Mouse (Mus musculus) heart, postnatal 25 days (tissue): ENCODE measurements around the gene Mepce. TPM values are rescaled to one million over a fixed set of nuclear protein-coding genes. Genes with fewer than 3 reads are reported as not detected.

Source experiments
- DNase-seq: peaks from one replicate; pipeline ENCODE4 v3.0.0; 2022; ENCODE audit warnings: low spot score
- intact Hi-C: fragments of 180-260 bp; cut with DNase I; formaldehyde crosslinking; loops from one replicate; pipeline ENCODE4 v1.15.1; 2025
- total RNA-seq, 2 experiments: library from RNA; stranded (reverse); gene quantifications; 2 replicates each; pipeline ENCODE4 v1.2.3; 2021

Mepce gene
- total RNA-seq, 2 experiments from 2014 or later = 20.6 to 29.3 TPM

DNA sequence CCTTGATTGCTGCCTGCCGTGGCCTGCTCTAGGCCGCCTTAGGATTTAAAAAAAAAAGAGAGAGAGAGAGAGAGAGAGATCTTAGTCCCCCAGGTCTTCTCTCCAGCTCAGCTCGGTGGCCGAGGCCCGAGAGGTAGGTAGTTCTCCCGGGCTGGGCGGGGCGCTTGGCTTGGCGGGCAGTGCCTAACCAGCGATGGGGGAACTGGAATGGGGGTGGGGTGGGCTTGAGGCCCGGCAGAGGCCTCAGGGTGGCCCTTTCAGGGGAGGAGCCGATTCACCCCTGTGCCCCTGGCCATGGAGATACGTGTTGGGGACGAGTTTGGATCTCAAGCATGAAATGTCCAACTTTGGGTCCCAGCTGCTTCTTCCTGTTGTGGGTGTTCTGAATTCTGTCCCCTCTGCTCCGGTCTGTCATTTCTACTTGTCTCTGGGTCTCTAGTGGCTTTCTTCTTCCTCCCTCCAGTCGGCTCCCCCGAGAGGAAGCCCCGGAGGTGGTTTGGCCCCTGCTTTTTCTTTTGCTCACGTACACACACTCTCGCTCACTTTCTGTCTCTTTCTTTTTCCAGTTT lies 41.1 kb downstream of the Mepce start:
- intact Hi-C loops = no loop called here
- peak; percentile 55 for DNase-seq

DNA sequence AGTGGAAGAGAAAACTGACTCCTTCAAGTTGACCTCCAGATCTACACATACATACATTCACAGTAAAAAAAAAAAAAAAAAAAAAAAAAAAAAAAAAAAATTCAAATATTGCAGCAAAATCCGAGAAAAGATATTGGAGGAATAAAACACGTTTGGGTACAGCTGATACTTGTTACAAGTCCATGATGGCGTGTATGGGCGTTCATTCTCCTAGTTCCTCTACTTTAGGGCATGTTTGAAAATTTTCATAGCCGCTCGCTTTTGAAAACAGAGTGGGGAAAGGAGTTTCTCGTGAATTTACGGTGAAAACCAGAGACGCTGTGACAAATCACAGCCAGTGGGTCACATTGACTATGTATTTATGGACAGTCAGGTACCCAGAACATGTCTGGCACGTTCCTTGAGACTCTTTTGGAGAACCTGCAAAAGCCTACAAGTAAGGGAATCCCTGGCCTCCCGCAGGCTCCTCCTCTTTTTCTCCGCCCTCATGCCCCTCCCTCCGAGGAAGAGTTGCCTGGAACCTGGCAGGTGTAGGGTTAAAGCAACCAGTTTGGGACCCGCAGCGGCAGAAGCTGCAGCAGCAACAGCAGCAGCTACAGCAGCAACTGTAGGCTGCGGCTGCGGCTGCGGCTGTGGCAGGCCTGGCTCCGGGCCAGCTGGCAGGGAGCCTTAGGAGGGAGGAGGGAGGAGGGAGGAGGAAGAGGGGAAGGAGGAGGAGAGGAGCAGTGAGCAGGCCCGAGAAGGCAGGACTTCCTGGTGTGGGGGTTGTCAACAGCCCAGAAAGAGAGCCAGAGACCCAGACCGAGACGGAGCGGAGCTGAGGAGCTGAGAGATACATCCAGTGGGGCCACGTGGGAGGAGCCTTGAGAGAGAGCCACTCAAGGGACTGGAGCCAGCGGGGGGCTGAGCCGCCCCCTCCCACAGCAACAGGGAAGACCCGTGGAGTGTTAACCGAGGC lies 42.0 kb downstream of the Mepce start, which contains the start of gene Tsc22d4:
Gene Tsc22d4, plus strand, starts transcription at position 517 of the 958 bp plus-strand sequence.
- peak; percentile 87 for DNase-seq
- intact Hi-C loops = no loop called here

DNA sequence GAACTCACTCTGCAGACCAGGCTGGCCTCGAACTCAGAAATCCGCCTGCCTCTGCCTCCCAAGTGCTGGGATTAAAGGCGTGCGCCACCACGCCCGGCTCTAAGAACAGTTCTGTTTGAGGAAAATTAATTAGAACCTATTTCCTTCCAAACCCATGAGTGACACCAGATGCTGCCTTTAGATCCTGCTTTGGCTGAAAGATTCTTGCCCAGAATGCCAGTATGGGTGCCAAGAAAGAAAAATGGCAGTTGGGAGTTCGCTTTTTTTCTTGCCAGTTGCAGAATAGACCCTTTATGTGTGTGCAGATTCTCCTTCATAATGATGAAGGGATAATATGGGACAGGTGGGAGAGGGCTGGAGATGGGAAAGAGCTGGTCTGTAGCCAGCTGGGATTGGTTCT lies 43.3 kb downstream of the Mepce start:
- intact Hi-C loops = no loop called here

DNA sequence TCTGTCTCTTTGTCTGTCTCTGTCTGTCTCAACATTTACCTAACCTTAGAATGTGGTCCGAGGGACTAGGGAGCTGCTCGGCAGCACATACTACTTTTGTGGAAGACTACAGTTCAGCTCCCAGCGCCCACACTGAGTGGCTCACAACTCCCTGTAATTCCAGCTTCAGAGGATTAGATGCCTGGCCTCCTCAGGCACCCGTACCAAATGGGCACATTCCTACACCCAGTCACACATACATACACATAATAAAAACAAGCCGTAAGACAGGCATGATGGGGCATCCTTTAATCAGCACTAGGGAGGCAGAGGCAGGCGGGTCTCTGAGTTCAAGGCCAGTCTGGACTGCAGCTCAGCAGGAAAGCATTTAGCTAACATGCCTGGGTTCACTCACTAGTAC lies 44.6 kb downstream of the Mepce start:
- intact Hi-C loops = no loop called here
- no peak for DNase-seq

More for the DNA sequence above, 43.3 kb downstream of the Mepce start:
- DNase-seq = no peak

DNA sequence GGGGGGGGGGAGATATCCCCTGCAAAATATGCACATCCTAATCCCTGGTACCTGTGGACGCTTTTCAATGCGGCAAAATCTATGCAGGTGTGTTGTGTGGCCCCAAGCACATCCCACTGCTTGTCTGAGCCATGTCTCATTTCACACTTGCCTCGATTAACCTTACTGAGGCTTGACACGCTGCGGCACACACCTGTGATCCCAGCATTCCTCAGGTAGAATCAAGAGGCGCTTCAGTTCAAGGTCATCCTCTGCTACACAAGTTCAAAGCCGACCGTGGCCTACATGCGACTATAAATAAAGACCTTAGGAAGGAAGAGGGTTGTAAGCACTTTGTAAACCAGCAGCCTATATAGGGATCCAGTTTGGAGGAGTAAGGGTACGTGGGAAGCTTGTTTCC lies 45.4 kb downstream of the Mepce start:
- no peak for DNase-seq
- intact Hi-C loops = no loop called here

DNA sequence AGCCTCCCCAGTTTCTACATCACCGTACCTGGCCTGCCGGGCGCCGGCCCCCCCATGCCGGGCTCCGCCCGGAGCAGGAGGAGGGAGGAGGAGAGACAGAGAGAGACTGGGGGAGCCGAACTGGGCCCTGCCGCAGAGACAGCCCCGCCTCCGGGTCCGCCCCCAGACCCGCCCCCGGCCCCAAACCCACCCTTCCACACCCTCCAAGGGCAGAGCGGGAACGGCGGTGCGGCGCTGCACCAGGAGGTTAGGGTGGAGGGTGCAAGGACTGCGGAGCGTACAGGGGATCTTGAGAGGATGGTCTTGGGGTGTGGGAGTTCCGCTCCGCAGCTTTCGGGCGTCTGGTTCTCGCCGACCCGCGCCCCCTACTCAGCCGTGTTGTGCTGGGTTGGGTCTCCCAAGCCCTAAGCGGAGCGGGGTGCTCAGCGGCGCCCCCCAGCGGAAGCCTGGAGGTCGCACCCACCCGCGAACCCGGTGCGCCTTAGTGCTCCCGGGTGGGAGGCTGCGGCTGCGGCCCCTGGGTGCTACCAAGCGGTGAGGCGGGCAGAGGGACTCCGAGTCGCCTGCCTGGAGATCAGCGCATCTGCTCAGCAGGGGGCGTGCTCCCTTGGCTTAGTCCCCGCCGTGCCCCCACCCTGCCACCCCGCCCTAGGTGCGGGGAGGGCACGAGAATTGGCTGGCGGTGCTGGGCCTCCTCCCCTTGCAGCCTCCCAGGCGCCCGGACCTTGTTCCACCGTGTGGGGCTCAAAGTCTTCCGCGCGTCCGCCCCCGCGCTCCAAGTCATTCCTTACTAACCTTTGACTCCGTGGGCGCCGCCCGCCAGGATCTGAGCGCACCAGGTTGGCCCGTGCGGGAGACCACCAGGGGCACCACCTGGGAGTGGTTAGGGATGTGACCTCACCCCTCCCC lies 46.2 kb downstream of the Mepce start, which contains the start of gene Nyap1:
Gene Nyap1, minus strand, starts transcription at position 585 of the 909 bp plus-strand sequence.
- DNase-seq = peak; percentile 42
- intact Hi-C loops = no loop called here

DNA sequence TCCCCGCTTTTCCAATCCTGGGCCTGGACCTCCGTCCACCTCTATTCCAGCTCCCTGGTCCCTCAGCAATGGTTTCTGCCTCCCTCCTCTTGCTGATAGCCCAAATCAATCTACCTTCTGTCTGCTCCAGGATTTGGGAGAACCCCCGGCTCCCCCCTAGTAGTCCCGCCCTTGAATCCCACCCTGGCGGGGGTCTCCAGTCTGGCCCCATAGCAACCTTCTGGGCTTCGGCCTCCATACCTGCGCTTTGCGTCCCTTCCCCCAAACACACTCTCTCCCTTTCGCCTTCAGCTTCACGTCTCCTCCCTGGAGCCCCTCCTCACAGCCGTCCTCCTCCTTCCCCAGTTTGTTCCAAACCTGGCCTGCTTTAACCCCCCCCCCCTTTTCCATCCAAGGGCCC lies 46.9 kb downstream of the Mepce start:
- intact Hi-C loops = no loop called here
- no peak for DNase-seq

DNA sequence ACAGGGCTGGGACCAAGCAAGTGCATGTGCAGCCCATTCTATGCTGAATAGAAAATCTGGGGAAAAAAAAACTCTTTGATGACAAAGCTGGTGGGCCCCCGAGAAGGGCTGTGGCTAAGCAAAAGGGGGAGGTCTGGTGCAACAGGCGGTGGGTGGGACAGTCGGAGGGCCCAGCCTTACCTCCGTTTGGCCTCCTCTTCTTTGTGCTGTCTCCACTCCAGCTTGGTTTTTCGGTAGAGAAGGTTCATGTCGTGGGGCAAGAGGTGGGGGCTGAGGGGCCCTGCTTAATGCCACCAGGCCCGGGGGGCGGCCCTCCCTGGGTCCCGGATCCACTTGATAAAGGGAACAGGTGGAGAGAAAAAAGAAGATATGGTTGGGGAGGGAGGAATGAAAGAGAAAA lies 48.0 kb downstream of the Mepce start:
- intact Hi-C loops = loop anchor here (5.0 kb wide), 1 partner anchor 52 kb away; no protein-coding TSS in a partner anchor
- no peak for DNase-seq

DNA sequence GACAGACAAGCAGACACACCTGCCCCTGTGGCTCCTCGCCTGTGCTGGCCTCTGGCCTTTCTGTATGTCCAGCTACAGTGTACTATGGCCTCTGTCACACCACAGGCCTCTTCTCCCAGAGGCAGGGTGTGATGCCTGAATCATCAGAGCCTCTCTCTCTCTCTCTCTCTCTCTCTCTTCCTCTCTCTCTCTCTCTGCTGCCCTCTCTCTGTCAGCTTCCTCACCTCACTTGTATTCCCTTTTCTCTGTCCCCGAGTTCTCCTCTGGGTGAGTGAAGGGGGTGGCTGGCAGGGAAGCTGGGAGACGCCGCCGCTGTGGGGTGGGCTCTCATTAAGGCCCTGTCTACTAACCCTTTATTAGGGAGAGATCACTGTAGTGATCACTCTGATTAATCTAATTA lies 48.9 kb downstream of the Mepce start:
- intact Hi-C loops = loop anchor here (5.0 kb wide), 1 partner anchor 51 kb away; no protein-coding TSS in a partner anchor
- no peak for DNase-seq

DNA sequence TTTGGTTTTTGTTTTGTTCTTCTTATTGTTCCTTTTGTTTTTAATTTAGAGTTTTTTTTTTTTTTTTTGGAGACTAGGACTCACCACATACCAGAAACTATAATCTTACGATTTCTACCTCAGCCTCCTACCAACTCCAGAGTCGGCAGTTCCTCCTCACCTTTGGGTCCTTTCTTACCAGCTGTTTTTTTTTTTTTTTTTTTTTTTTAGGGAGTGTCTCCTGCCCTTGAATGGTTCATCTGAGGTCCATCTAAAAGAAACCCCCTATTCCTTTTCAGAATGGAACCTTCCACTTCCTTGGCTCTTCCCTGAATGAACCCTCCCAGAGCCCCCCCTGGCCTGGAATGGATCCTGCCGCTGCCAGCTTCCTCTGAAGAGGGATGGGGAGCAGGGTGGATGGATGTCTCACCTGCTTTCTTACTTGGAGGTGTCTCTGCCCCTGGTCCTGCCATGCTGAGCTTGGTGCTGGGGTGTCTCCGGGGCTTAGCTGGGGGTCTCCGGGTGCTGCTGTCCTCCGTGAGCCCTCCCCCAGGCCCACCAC lies 50.0 kb downstream of the Mepce start:
- DNase-seq = no peak
- intact Hi-C loops = loop anchor here (5.0 kb wide), 1 partner anchor 50 kb away; no protein-coding TSS in a partner anchor

DNA sequence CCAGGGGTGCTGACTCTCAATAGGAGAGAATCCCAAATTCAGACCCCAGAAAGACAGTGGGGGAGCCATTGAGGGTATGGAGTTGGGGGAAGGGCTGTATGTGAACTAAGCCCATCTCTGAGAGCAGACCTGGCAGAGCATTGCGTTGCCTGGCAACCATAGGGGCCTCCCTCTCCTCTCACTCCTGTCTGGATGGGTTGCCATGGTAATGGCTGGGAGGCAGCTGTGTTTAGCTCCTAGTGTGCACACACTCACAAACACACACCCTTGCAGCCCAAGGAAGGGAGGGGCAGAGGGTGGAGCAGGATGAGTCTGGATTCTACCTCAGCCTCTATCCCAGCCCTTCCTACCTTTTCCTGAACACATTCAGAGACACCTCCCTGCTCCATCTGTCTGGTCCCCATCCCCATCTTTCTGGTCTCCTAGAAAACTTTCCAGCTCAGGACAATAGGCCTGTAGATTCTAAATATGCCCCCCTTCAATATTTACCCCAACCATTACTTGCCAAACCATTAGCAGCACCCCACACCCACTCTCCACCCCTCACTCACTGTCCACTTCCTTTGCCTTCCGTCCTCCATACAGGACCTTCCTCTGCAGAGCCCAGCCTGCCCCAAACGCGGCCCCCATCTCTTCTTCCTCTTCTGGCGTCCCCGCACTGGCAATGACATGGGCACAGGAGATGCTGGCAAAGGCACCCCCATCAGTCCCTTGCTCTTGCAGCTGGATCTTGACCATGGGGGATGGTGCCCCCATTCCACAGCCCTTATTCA lies 53.0 kb downstream of the Mepce start:
- intact Hi-C loops = loop anchor here (5.0 kb wide), 1 partner anchor 47 kb away; no protein-coding TSS in a partner anchor
- no peak for DNase-seq

DNA sequence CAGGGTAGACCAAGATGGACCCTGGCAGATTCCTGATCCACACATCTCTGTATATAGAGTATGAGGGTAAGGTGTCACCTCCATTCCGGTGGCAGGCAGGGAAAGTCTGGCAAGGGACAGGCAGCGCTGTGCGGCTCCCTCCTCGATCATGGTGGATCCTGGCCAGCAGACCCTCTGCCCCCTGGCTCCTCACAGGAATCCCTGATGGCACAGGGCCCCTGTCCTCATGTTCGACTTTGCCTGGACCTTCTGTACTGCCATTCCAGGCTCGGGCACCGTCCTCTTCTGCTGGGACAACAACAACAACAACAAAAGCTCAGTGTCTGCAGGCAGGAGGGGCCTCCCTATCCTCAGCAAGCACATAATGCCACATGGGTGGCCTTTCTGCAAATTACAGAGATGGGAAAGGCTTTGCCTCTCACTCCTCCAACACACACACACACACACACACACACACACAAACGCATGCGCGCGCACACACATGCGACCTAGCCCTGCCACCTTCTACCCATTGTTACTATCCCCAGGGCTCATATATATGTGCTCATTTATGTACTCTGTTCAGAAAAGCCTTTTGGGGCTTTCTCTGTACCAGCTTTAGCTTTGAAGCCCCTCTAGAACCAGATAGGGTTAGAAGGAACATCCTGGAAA lies 53.7 kb downstream of the Mepce start:
- intact Hi-C loops = no loop called here
- no peak for DNase-seq

Other genes starting within 250 kb of the Mepce start
- gene Actl6b, start 234.1 kb downstream of the Mepce start, total RNA-seq = not detected
- under 1 TPM in 1 of 2 experiments, not detected in 1; 0.08 TPM for gene Tfr2, start 217.8 kb downstream of the Mepce start, total RNA-seq
- 10 to 100 TPM; 16.2 to 17.5 TPM for gene Mospd3, start 186.6 kb downstream of the Mepce start, total RNA-seq
- gene Pcolce, start 173.9 kb downstream of the Mepce start, total RNA-seq = 10 to 100 TPM; 66.9 to 71.3 TPM
- under 1 TPM; 0.11 to 0.36 TPM for gene Fbxo24, start 158.7 kb downstream of the Mepce start, total RNA-seq
- gene Lrch4, start 158.5 kb downstream of the Mepce start, total RNA-seq = 10 to 100 TPM; 17.6 to 18.2 TPM
- gene Gm20605, start 158.5 kb downstream of the Mepce start, total RNA-seq = 1 to 10 TPM; 3.2 to 4.5 TPM
- 1 to 10 TPM; 3.0 to 3.9 TPM for gene Sap25, start 146.3 kb downstream of the Mepce start, total RNA-seq
- under 1 TPM; 0.29 to 0.48 TPM for gene Irs3, start 141.9 kb downstream of the Mepce start, total RNA-seq
- 10 to 100 TPM; 11.8 to 13.3 TPM for gene Agfg2, start 102.9 kb downstream of the Mepce start, total RNA-seq
- under 1 TPM; 0.98 to 0.99 TPM for gene Nyap1, start 46.0 kb downstream of the Mepce start, total RNA-seq
- 100 to 1,000 TPM; 282 to 288 TPM for gene Tsc22d4, start 41.9 kb downstream of the Mepce start, total RNA-seq
- gene Ppp1r35, start 8.8 kb downstream of the Mepce start, total RNA-seq = 10 to 100 TPM; 11.1 to 13.4 TPM
- under 1 TPM; 0.57 to 0.89 TPM for gene Zcwpw1, start 143 bp upstream of the Mepce start, total RNA-seq
- gene Pilra, start 48.6 kb upstream of the Mepce start, total RNA-seq = 1 to 10 TPM; 1.7 to 1.9 TPM
- gene Pilrb1, start 70.5 kb upstream of the Mepce start, total RNA-seq = under 1 TPM; 0.61 to 0.83 TPM
- gene Pilrb2, start 84.2 kb upstream of the Mepce start, total RNA-seq = under 1 TPM in 1 of 2 experiments, not detected in 1; 0.81 TPM
- under 1 TPM; 0.17 to 0.31 TPM for gene Cyp3a13, start 134.0 kb upstream of the Mepce start, total RNA-seq
- gene Gjc3, start 175.4 kb upstream of the Mepce start, total RNA-seq = under 1 TPM; 0.26 to 0.42 TPM
- gene Azgp1, start 193.9 kb upstream of the Mepce start, total RNA-seq = not detected
- gene Smok3a, start 233.6 kb upstream of the Mepce start, total RNA-seq = not detected
- not detected for gene Smok3b, start 233.8 kb upstream of the Mepce start, total RNA-seq